Mouse (Mus musculus) CD4-positive naive resting alpha-beta T cell, adult 57 days (primary cell): ENCODE data around the gene Plvap. TPM values are rescaled to one million over a fixed set of nuclear protein-coding genes. Genes with fewer than 3 reads are reported as not detected.

Source experiments
- total RNA-seq: library from RNA; stranded (reverse); gene quantifications from one replicate; pipeline ENCODE4 v1.2.4, GENCODE M21; 2023

Plvap gene
- total RNA-seq, result 2.1 TPM

GRCm38 (mm10) chr8:71511644-71512043 is at the start of gene Plvap:
Plvap (minus strand) TSS chr8:71511752.

GRCm38 (mm10) chr8:71558071-71558957 is 46.8 kb upstream of the Plvap start, which contains the start of gene Tmem221:
Tmem221 (minus strand) TSS chr8:71558871.

GRCm38 (mm10) chr8:71542632-71543343 is 31.2 kb upstream of the Plvap start, which contains the start of gene Mvb12a:
Mvb12a (plus strand) TSS chr8:71542922.

GRCm38 (mm10) chr8:71537028-71537867 is 25.7 kb upstream of the Plvap start, which contains the start of gene Bst2:
Bst2 (minus strand) TSS chr8:71537456.

GRCm38 (mm10) chr8:71525226-71526050 is 13.9 kb upstream of the Plvap start, which contains the start of gene Ccdc194:
Ccdc194 (minus strand) TSS chr8:71525711.

GRCm38 (mm10) chr8:71487691-71488445 is 23.7 kb downstream of the Plvap start, which contains the start of gene Gtpbp3:
Gtpbp3 (plus strand) TSS chr8:71488103.

GRCm38 (mm10) chr8:71485142-71486135 is 26.1 kb downstream of the Plvap start, which contains the start of gene Ano8:
Ano8 (minus strand) TSS chr8:71485963.

GRCm38 (mm10) chr8:71468916-71469315 is 42.6 kb downstream of the Plvap start, which contains the start of gene Dda1:
Dda1 (plus strand) TSS chr8:71469199.

GRCm38 (mm10) chr8:71464513-71465500 is 46.7 kb downstream of the Plvap start, which contains the start of gene Mrpl34:
Mrpl34 (plus strand) TSS chr8:71464959.

GRCm38 (mm10) chr8:71463188-71464033 is 48.1 kb downstream of the Plvap start, which contains the start of gene Abhd8:
Abhd8 (minus strand) TSS chr8:71463655.

Other genes starting within 250 kb of the Plvap start
- 140 TPM for gene Myo9b, start 239.0 kb downstream of the Plvap start, total RNA-seq
- gene Haus8, start 238.8 kb downstream of the Plvap start, total RNA-seq, result 27.1 TPM
- gene Use1, start 144.9 kb downstream of the Plvap start, total RNA-seq, result 295 TPM
- 19.0 TPM for gene Ocel1, start 140.5 kb downstream of the Plvap start, total RNA-seq
- gene Nr2f6, start 129.8 kb downstream of the Plvap start, total RNA-seq, result 4.8 TPM
- 0.47 TPM for gene Ushbp1, start 116.0 kb downstream of the Plvap start, total RNA-seq
- 107 TPM for gene Babam1, start 114.9 kb downstream of the Plvap start, total RNA-seq
- 1.6 TPM for gene Ankle1, start 105.7 kb downstream of the Plvap start, total RNA-seq
- gene Abhd8, start 48.1 kb downstream of the Plvap start, total RNA-seq, result 94.1 TPM
- 33.8 TPM for gene Mrpl34, start 46.8 kb downstream of the Plvap start, total RNA-seq
- gene Dda1, start 42.6 kb downstream of the Plvap start, total RNA-seq, result 106 TPM
- 22.8 TPM for gene Ano8, start 25.8 kb downstream of the Plvap start, total RNA-seq
- gene Gtpbp3, start 23.6 kb downstream of the Plvap start, total RNA-seq, result 15.5 TPM
- gene Ccdc194, start 14.0 kb upstream of the Plvap start, total RNA-seq, result not detected
- 38.1 TPM for gene Bst2, start 25.7 kb upstream of the Plvap start, total RNA-seq
- 32.3 TPM for gene Mvb12a, start 31.2 kb upstream of the Plvap start, total RNA-seq
- 0.83 TPM for gene Tmem221, start 47.1 kb upstream of the Plvap start, total RNA-seq
- not detected for gene Nxnl1, start 54.8 kb upstream of the Plvap start, total RNA-seq
- 6.5 TPM for gene Slc27a1, start 57.1 kb upstream of the Plvap start, total RNA-seq
- gene Pgls, start 80.4 kb upstream of the Plvap start, total RNA-seq, result 50.8 TPM
- 8.0 TPM for gene Fam129c, start 85.9 kb upstream of the Plvap start, total RNA-seq
- 56.7 TPM for gene Colgalt1, start 99.2 kb upstream of the Plvap start, total RNA-seq
- 1.7 TPM for gene Unc13a, start 160.0 kb upstream of the Plvap start, total RNA-seq
- gene Jak3, start 164.5 kb upstream of the Plvap start, total RNA-seq, result 94.0 TPM
- gene Insl3, start 177.5 kb upstream of the Plvap start, total RNA-seq, result 52.6 TPM
- 0.30 TPM for gene B3gnt3, start 190.0 kb upstream of the Plvap start, total RNA-seq
- 112 TPM for gene Fcho1, start 214.0 kb upstream of the Plvap start, total RNA-seq